ENCODE assay signal across 8 mouse cellular contexts in the genomic region with DNA sequence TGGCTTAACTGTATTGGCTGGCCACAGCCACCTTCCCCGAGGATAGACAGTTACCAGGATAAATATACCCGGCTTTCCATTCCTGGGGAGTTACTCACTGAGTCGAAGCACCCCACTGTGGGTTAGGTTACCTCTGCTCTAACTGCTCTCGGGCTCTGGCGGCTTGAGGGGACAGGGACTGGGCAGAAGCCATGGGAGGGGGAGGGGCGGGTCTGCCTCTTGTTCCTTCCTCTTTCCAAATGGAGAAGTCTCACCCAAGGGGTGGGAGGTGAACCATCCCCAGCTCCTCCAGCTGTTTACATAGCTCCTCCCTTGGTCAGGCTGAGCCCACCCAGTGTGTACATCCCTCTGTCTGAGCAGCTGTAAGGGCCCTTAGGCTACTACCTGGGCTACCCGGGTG. TPM values are rescaled to one million over a fixed set of nuclear protein-coding genes. Genes with fewer than 3 reads are reported as not detected.
A peak's percentile ranks its signal among the peaks of the same experiment; 100 is the strongest.
DNase-seq lines count a peak whose midpoint lies in the region; ATAC-seq lines count a peak whose summit lies in the region.

No protein-coding gene starts in this region.

- no peak for DNase-seq in heart, postnatal 10 days
- DNase-seq in hindbrain, embryonic 11.5 days (ENCODE audit: low spot score): no peak
- DNase-seq in left cerebral cortex, adult 9 months (ENCODE audit: low spot score in 2 of 2): no peak
- DNase-seq in urinary bladder, adult 18-20 months (ENCODE audit: low spot score in 2 of 2): no peak

- no peaks in the 10 kb centered on the region for H3K36me3 ChIP-seq in heart, embryonic 12.5 days
- peaks cover 7% of the 10 kb centered on the region; the same call in 1 of the 2 replicates for H3K36me3 ChIP-seq in limb, embryonic 12.5 days
- H3K36me3 ChIP-seq in megakaryocyte, embryonic 14.5 days (replicated peaks; ENCODE audit: low read length): peaks cover 12% of the 10 kb centered on the region
- no peaks in the 10 kb centered on the region for H3K36me3 ChIP-seq in hindbrain, embryonic 11.5 days (ENCODE audit: control insufficient read depth, insufficient read depth, low read length)

- H3K4me1 ChIP-seq in heart, embryonic 12.5 days (replicated peaks): peaks cover 73% of the 10 kb centered on the region
- peaks cover 60% of the 10 kb centered on the region for H3K4me1 ChIP-seq in brown adipose tissue, adult 24 weeks (ENCODE audit: control insufficient read depth, insufficient read depth, insufficient read length, low read length)
- peaks cover 67% of the 10 kb centered on the region for H3K4me1 ChIP-seq in limb, embryonic 12.5 days (replicated peaks)
- H3K4me1 ChIP-seq in megakaryocyte, embryonic 14.5 days: peaks cover 87% of the 10 kb centered on the region
- H3K4me1 ChIP-seq in hindbrain, embryonic 11.5 days (replicated peaks; ENCODE audit: control insufficient read depth, insufficient read depth, low read length): peaks cover 3% of the 10 kb centered on the region

- ATAC-seq in heart, embryonic 12.5 days (ENCODE audit: insufficient number of reproducible peaks, low FRiP score): no peak
- ATAC-seq in limb, embryonic 12.5 days (ENCODE audit: insufficient number of reproducible peaks, insufficient read depth, low FRiP score, low TSS enrichment, low read depth): no peak
- no peak for ATAC-seq in hindbrain, embryonic 11.5 days (ENCODE audit: low FRiP score)

- no peak overlapping the region for H3K4me3 ChIP-seq in heart, embryonic 12.5 days
- H3K4me3 ChIP-seq in brown adipose tissue, adult 24 weeks (ENCODE audit: insufficient read depth, low read depth, low read length): no peak overlapping the region
- H3K4me3 ChIP-seq in limb, embryonic 12.5 days (replicated peaks): no peak overlapping the region
- H3K4me3 ChIP-seq in megakaryocyte, embryonic 14.5 days (replicated peaks): peak overlapping the region; percentile 75
- no peak overlapping the region for H3K4me3 ChIP-seq in hindbrain, embryonic 11.5 days (ENCODE audit: low read depth, low read length)

- 0 out of 2 replicates have a peak overlapping the region, but pooled peaks have one; percentile 29 for H3K9ac ChIP-seq in heart, embryonic 12.5 days
- H3K9ac ChIP-seq in limb, embryonic 12.5 days (replicated peaks): no peak overlapping the region
- H3K9ac ChIP-seq in hindbrain, embryonic 11.5 days (ENCODE audit: low read depth, low read length): no peak overlapping the region

- no peaks in the 10 kb centered on the region for H3K27me3 ChIP-seq in heart, embryonic 12.5 days (replicated peaks)
- H3K27me3 ChIP-seq in limb, embryonic 12.5 days: no peaks in the 10 kb centered on the region
- no peaks in the 10 kb centered on the region for H3K27me3 ChIP-seq in megakaryocyte, embryonic 14.5 days (replicated peaks)
- no peaks in the 10 kb centered on the region for H3K27me3 ChIP-seq in hindbrain, embryonic 11.5 days (ENCODE audit: control insufficient read depth, insufficient read depth, low read length)

- H3K4me2 ChIP-seq in heart, embryonic 12.5 days: no peak overlapping the region
- H3K4me2 ChIP-seq in limb, embryonic 12.5 days: no peak overlapping the region
- H3K4me2 ChIP-seq in hindbrain, embryonic 11.5 days (replicated peaks; ENCODE audit: low read depth, low read length): no peak overlapping the region

- WGBS in heart, embryonic 12.5 days: 23% methylated on average over 7 of the region's 7 CpGs
- 38% methylated on average over 7 of the region's 7 CpGs for WGBS in limb, embryonic 12.5 days
- WGBS in hindbrain, embryonic 11.5 days: 27% methylated on average over 7 of the region's 7 CpGs

- peak overlapping the region; percentile 28; the same call in 1 of the 2 replicates for H3K27ac ChIP-seq in heart, embryonic 12.5 days (ENCODE audit: poor library complexity, severe bottlenecking)
- H3K27ac ChIP-seq in brown adipose tissue, adult 24 weeks (replicated peaks; ENCODE audit: low read depth, low read length): peak overlapping the region; percentile 84
- 0 out of 2 replicates have a peak overlapping the region, but pooled peaks have one; percentile 2 for H3K27ac ChIP-seq in limb, embryonic 12.5 days
- H3K27ac ChIP-seq in hindbrain, embryonic 11.5 days (ENCODE audit: low read depth, low read length): no peak overlapping the region

- H3K9me3 ChIP-seq in heart, embryonic 12.5 days (replicated peaks): no peaks in the 10 kb centered on the region
- no peaks in the 10 kb centered on the region for H3K9me3 ChIP-seq in limb, embryonic 12.5 days
- H3K9me3 ChIP-seq in megakaryocyte, embryonic 14.5 days: no peaks in the 10 kb centered on the region
- no peaks in the 10 kb centered on the region for H3K9me3 ChIP-seq in hindbrain, embryonic 11.5 days (ENCODE audit: control insufficient read depth, low read length)

- intact Hi-C loops in heart, postnatal 10 days (cut with DNase I): no loop called here

RNA-seq across cellular contexts. Expression of a gene that starts 23.6 kb away (rescaled TPM):
- polyA plus RNA-seq in heart, embryonic 12.5 days (2016; fragmentation: Nextera tagmentation; extraction: Ambion mirVana): 949 and 971 TPM in 2 replicates
- 100 to 1,000 TPM; 788 to 793 TPM for total RNA-seq in heart, postnatal 10 days (2021)
- polyA plus RNA-seq in brown adipose tissue, adult 24 weeks (2012; ENCODE audit: insufficient read depth, insufficient read length, missing spikeins): 575 and 685 TPM in 2 replicates
- 1,237 and 1,243 TPM in 2 replicates for polyA plus RNA-seq in limb, embryonic 12.5 days (2016; fragmentation: Nextera tagmentation; extraction: Ambion mirVana)
- polyA plus RNA-seq in megakaryocyte, embryonic 14.5 days (2012; ENCODE audit: insufficient read depth, low replicate concordance): 975 and 2,538 TPM in 2 replicates
- 1,244 and 1,247 TPM in 2 replicates for polyA plus RNA-seq in hindbrain, embryonic 11.5 days (2014; fragmentation: Nextera tagmentation; extraction: Ambion mirVana)

RNA-seq across cellular contexts. Expression of a gene that starts 29.2 kb away (rescaled TPM):
- polyA plus RNA-seq in heart, embryonic 12.5 days (2016; fragmentation: Nextera tagmentation; extraction: Ambion mirVana): 41.1 and 41.7 TPM in 2 replicates
- total RNA-seq in heart, postnatal 10 days (2021): 10 to 100 TPM; 58.9 to 64.7 TPM
- polyA plus RNA-seq in brown adipose tissue, adult 24 weeks (2012; ENCODE audit: insufficient read depth, insufficient read length, missing spikeins): 10.6 and 12.2 TPM in 2 replicates
- 40.3 and 47.1 TPM in 2 replicates for polyA plus RNA-seq in limb, embryonic 12.5 days (2016; fragmentation: Nextera tagmentation; extraction: Ambion mirVana)
- 63.1 and 67.7 TPM in 2 replicates for polyA plus RNA-seq in megakaryocyte, embryonic 14.5 days (2012; ENCODE audit: insufficient read depth, low replicate concordance)
- polyA plus RNA-seq in hindbrain, embryonic 11.5 days (2014; fragmentation: Nextera tagmentation; extraction: Ambion mirVana): 9.0 and 10.1 TPM in 2 replicates

RNA-seq across cellular contexts. Expression of a gene that starts 29.4 kb away (rescaled TPM):
- 43.1 and 47.0 TPM in 2 replicates for polyA plus RNA-seq in heart, embryonic 12.5 days (2016; fragmentation: Nextera tagmentation; extraction: Ambion mirVana)
- total RNA-seq in heart, postnatal 10 days (2021): 10 to 100 TPM; 47.2 to 51.7 TPM
- polyA plus RNA-seq in brown adipose tissue, adult 24 weeks (2012; ENCODE audit: insufficient read depth, insufficient read length, missing spikeins): 9.9 and 15.0 TPM in 2 replicates
- polyA plus RNA-seq in limb, embryonic 12.5 days (2016; fragmentation: Nextera tagmentation; extraction: Ambion mirVana): 55.4 and 57.4 TPM in 2 replicates
- polyA plus RNA-seq in megakaryocyte, embryonic 14.5 days (2012; ENCODE audit: insufficient read depth, low replicate concordance): 25.1 and 30.4 TPM in 2 replicates
- polyA plus RNA-seq in hindbrain, embryonic 11.5 days (2014; fragmentation: Nextera tagmentation; extraction: Ambion mirVana): 31.8 and 39.4 TPM in 2 replicates

RNA-seq across cellular contexts. Expression of a gene that starts 51.1 kb away (rescaled TPM):
- 14.7 and 18.0 TPM in 2 replicates for polyA plus RNA-seq in heart, embryonic 12.5 days (2016; fragmentation: Nextera tagmentation; extraction: Ambion mirVana)
- total RNA-seq in heart, postnatal 10 days (2021): 10 to 100 TPM; 14.3 to 20.2 TPM
- polyA plus RNA-seq in brown adipose tissue, adult 24 weeks (2012; ENCODE audit: insufficient read depth, insufficient read length, missing spikeins): 11.4 and 18.4 TPM in 2 replicates
- polyA plus RNA-seq in limb, embryonic 12.5 days (2016; fragmentation: Nextera tagmentation; extraction: Ambion mirVana): 21.9 and 24.9 TPM in 2 replicates
- polyA plus RNA-seq in megakaryocyte, embryonic 14.5 days (2012; ENCODE audit: insufficient read depth, low replicate concordance): 3.1 TPM in 1 of 2 replicates, not detected in the other
- polyA plus RNA-seq in hindbrain, embryonic 11.5 days (2014; fragmentation: Nextera tagmentation; extraction: Ambion mirVana): 21.3 and 23.1 TPM in 2 replicates
